ENCODE assay signal across 21 mouse cellular contexts in the genomic region with DNA sequence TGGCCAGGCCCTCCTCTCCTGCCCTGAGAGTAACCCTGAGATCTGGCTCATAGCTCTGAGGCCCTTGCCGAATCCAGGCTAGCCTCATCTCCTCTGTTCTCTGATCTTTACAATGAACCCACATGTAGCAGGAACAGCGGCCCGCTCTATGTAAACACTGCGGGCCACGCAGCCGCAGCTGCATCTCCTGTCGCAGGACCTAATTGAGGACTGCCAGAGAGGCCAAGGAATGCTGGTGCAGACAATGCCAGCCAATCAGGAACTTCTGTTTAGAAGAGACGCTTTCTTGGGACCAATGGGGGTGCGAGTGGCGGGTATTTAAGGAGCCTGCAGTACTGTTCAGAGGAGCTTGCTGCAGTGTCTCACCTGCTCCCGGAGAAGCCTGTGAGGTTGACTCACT.
DNase-seq lines count a peak whose midpoint lies in the region; ATAC-seq and TF ChIP-seq lines count a peak whose summit lies in the region.
"Had no signal": no experiment of that assay in that cellular context is flagged by ENCODE, and none has a peak within 500 bp of the region (broad histone marks: within the 10 kb centered on the region; RNA-seq: fewer than 3 reads in every experiment).

No protein-coding gene starts in this region.

- no peak for DNase-seq in lung, postnatal 0 days (ENCODE audit: low spot score)
- no peak for DNase-seq in lung, adult 2 months
- DNase-seq in embryonic facial prominence, embryonic 10.5 days (ENCODE audit: low spot score), result peak; percentile 22
- DNase-seq in retina, postnatal 1 day, result peak; percentile 50
- DNase-seq in adrenal gland, adult 18-20 months (ENCODE audit: low spot score in 2 of 2), result no peak
- DNase-seq in layer of hippocampus, postnatal 25 days (ENCODE audit: extremely low spot score in 1 of 2, low spot score in 1 of 2), result no peak
- DNase-seq: adrenal gland, postnatal 36 days; cerebellum, adult 9-11 months; heart, adult 11 months; heart, postnatal 4 days; layer of hippocampus, postnatal 36 days; right cerebral cortex, adult 18-20 months; spleen, adult 18-20 months had no signal

- H3K27ac ChIP-seq in forebrain, embryonic 16.5 days (ENCODE audit: low read length), result no peak overlapping the region
- H3K27ac ChIP-seq in forebrain, embryonic 13.5 days, result no peak overlapping the region
- no peak overlapping the region for H3K27ac ChIP-seq in lung, postnatal 0 days (ENCODE audit: low read length)
- H3K27ac ChIP-seq in embryonic facial prominence, embryonic 10.5 days (replicated peaks), result no peak overlapping the region
- H3K27ac ChIP-seq: embryonic facial prominence, embryonic 12.5 days; forebrain, embryonic 12.5 days; kidney, embryonic 15.5 days; midbrain, embryonic 15.5 days; stomach, embryonic 15.5 days had no signal

- no peaks in the 10 kb centered on the region for H3K27me3 ChIP-seq in forebrain, embryonic 16.5 days (replicated peaks; ENCODE audit: control insufficient read depth, insufficient read depth, low read length)
- H3K27me3 ChIP-seq in forebrain, embryonic 13.5 days, result no peaks in the 10 kb centered on the region
- no peaks in the 10 kb centered on the region for H3K27me3 ChIP-seq in lung, postnatal 0 days (replicated peaks; ENCODE audit: insufficient read depth, low read length)
- no peaks in the 10 kb centered on the region for H3K27me3 ChIP-seq in embryonic facial prominence, embryonic 10.5 days (replicated peaks; ENCODE audit: low read depth, poor library complexity, severe bottlenecking)
- H3K27me3 ChIP-seq: embryonic facial prominence, embryonic 12.5 days; forebrain, embryonic 12.5 days; kidney, embryonic 15.5 days; midbrain, embryonic 15.5 days; stomach, embryonic 15.5 days had no signal

- ATAC-seq in forebrain, embryonic 16.5 days, result peak; percentile 45; the same call in 1 of the 2 replicates
- no peak for ATAC-seq in forebrain, embryonic 13.5 days
- ATAC-seq in lung, postnatal 0 days, result peak; percentile 26; the same call in 1 of the 2 replicates
- ATAC-seq: intestine, embryonic 16.5 days; midbrain, embryonic 15.5 days had no signal

- H3K4me1 ChIP-seq in forebrain, embryonic 16.5 days (replicated peaks; ENCODE audit: control insufficient read depth, insufficient read depth, low read length), result no peaks in the 10 kb centered on the region; the same call in none of the 2 replicates
- 0 out of 2 replicates have a peak, but pooled peaks cover 3% of the 10 kb centered on the region for H3K4me1 ChIP-seq in forebrain, embryonic 13.5 days
- no peaks in the 10 kb centered on the region for H3K4me1 ChIP-seq in lung, postnatal 0 days (ENCODE audit: insufficient read depth, low read depth, low read length)
- H3K4me1 ChIP-seq in lung, adult 2 months (ENCODE audit: control insufficient read depth, insufficient read depth, low read length), result no peaks in the 10 kb centered on the region
- peaks cover 5% of the 10 kb centered on the region; the same call in 1 of the 2 replicates for H3K4me1 ChIP-seq in embryonic facial prominence, embryonic 10.5 days
- H3K4me1 ChIP-seq: embryonic facial prominence, embryonic 12.5 days; forebrain, embryonic 12.5 days; kidney, embryonic 15.5 days; midbrain, embryonic 15.5 days; stomach, embryonic 15.5 days had no signal

- H3K36me3 ChIP-seq in forebrain, embryonic 16.5 days (ENCODE audit: control insufficient read depth, insufficient read depth), result no peaks in the 10 kb centered on the region
- no peaks in the 10 kb centered on the region for H3K36me3 ChIP-seq in forebrain, embryonic 13.5 days (ENCODE audit: poor library complexity, severe bottlenecking)
- H3K36me3 ChIP-seq in lung, postnatal 0 days (ENCODE audit: insufficient read depth, low read length), result no peaks in the 10 kb centered on the region
- no peaks in the 10 kb centered on the region for H3K36me3 ChIP-seq in embryonic facial prominence, embryonic 10.5 days (replicated peaks)
- H3K36me3 ChIP-seq: embryonic facial prominence, embryonic 12.5 days; forebrain, embryonic 12.5 days; kidney, embryonic 15.5 days; midbrain, embryonic 15.5 days; stomach, embryonic 15.5 days had no signal

- H3K9ac ChIP-seq in forebrain, embryonic 16.5 days (replicated peaks; ENCODE audit: low read depth, low read length), result no peak overlapping the region
- H3K9ac ChIP-seq in forebrain, embryonic 13.5 days, result no peak overlapping the region
- H3K9ac ChIP-seq in lung, postnatal 0 days (replicated peaks; ENCODE audit: low read depth), result no peak overlapping the region
- H3K9ac ChIP-seq: embryonic facial prominence, embryonic 12.5 days; forebrain, embryonic 12.5 days; kidney, embryonic 15.5 days; midbrain, embryonic 15.5 days; stomach, embryonic 15.5 days had no signal

- H3K4me2 ChIP-seq in forebrain, embryonic 16.5 days (ENCODE audit: low read length), result no peak overlapping the region
- H3K4me2 ChIP-seq in forebrain, embryonic 13.5 days, result no peak overlapping the region
- no peak overlapping the region for H3K4me2 ChIP-seq in lung, postnatal 0 days (replicated peaks; ENCODE audit: low read depth, low read length)
- H3K4me2 ChIP-seq: embryonic facial prominence, embryonic 12.5 days; forebrain, embryonic 12.5 days; kidney, embryonic 15.5 days; midbrain, embryonic 15.5 days; stomach, embryonic 15.5 days had no signal

- TF ChIP-seq CTCF in lung, postnatal 0 days (IDR thresholded peaks at IDR 0.05), result no peak
- TF ChIP-seq CTCF in lung, adult 2 months (IDR thresholded peaks at IDR 0.05; ENCODE audit: insufficient read depth, low read length), result no peak

- no peaks in the 10 kb centered on the region for H3K9me3 ChIP-seq in forebrain, embryonic 16.5 days (ENCODE audit: control insufficient read depth, low read length)
- no peaks in the 10 kb centered on the region for H3K9me3 ChIP-seq in forebrain, embryonic 13.5 days (replicated peaks)
- H3K9me3 ChIP-seq in lung, postnatal 0 days (ENCODE audit: low read length), result no peaks in the 10 kb centered on the region
- H3K9me3 ChIP-seq in embryonic facial prominence, embryonic 10.5 days, result no peaks in the 10 kb centered on the region
- H3K9me3 ChIP-seq: embryonic facial prominence, embryonic 12.5 days; forebrain, embryonic 12.5 days; kidney, embryonic 15.5 days; midbrain, embryonic 15.5 days; stomach, embryonic 15.5 days had no signal

- TF ChIP-seq POLR2A in lung, adult 2 months (IDR thresholded peaks at IDR 0.05; ENCODE audit: borderline replicate concordance, extremely low read depth, low read depth, low read length), result no peak

- 33% methylated on average over 11 of the region's 11 CpGs for WGBS in forebrain, embryonic 16.5 days
- 51% methylated on average over 11 of the region's 11 CpGs for WGBS in forebrain, embryonic 13.5 days
- WGBS in lung, postnatal 0 days, result 15% methylated on average over 11 of the region's 11 CpGs
- WGBS in lung, adult 2 months, result 37% methylated on average over 11 of the region's 11 CpGs
- WGBS in embryonic facial prominence, embryonic 10.5 days, result 63% methylated on average over 11 of the region's 11 CpGs

- no peak overlapping the region for H3K4me3 ChIP-seq in forebrain, embryonic 16.5 days (replicated peaks; ENCODE audit: low read length)
- no peak overlapping the region for H3K4me3 ChIP-seq in forebrain, embryonic 13.5 days
- H3K4me3 ChIP-seq in lung, postnatal 0 days (ENCODE audit: low read depth, low read length), result no peak overlapping the region
- H3K4me3 ChIP-seq in lung, adult 2 months (replicated peaks; ENCODE audit: extremely low read depth, low read depth, low read length), result no peak overlapping the region
- no peak overlapping the region for H3K4me3 ChIP-seq in embryonic facial prominence, embryonic 10.5 days
- H3K4me3 ChIP-seq: embryonic facial prominence, embryonic 12.5 days; forebrain, embryonic 12.5 days; kidney, embryonic 15.5 days; midbrain, embryonic 15.5 days; stomach, embryonic 15.5 days had no signal

- TF ChIP-seq EP300 in lung, postnatal 0 days (IDR thresholded peaks at IDR 0.05), result no peak

Comparison
In these comparisons a context has a peak if more than half of its experiments do, and no peak if none do; other contexts are left out.
1. DNase-seq: peak in embryonic facial prominence, embryonic 10.5 days (single experiment) and retina, postnatal 1 day (single experiment); none in lung, postnatal 0 days (single experiment), lung, adult 2 months (single experiment), adrenal gland, adult 18-20 months (0 of 2) and layer of hippocampus, postnatal 25 days (0 of 2).